Mouse (Mus musculus) MEL (cell line): ENCODE measurements around the gene Lmo2.

Experiments used
- CHD1 ChIP-seq: IDR thresholded peaks from 2 replicates; pipeline ENCODE4 v1.6.1; 2012; ENCODE audit warnings: low read depth, mild to moderate bottlenecking, inconsistent platforms, low read length, improper control_type of control experiment
- CTCF ChIP-seq, 3 experiments: IDR thresholded peaks in 2 of 3; conservative IDR thresholded peaks in 1 of 3; 2 replicates each; pipeline ENCODE4 v1.5.1; 2011 to 2012; ENCODE audit warnings: low read length in 3 of 3, low read depth in 2 of 3, mild to moderate bottlenecking in 2 of 3, improper control_type of control experiment in 1 of 3, inconsistent platforms in 1 of 3, mixed read lengths in 1 of 3, moderate library complexity in 1 of 3; ENCODE audit not compliant: control insufficient read depth in 1 of 3, insufficient read depth in 1 of 3, poor library complexity in 1 of 3, severe bottlenecking in 1 of 3
- EP300 ChIP-seq, 2 experiments: IDR thresholded peaks; 2 replicates each; pipeline ENCODE4 v1.6.1; 2011; ENCODE audit warnings: improper control_type of control experiment in 2 of 2, low read length in 2 of 2, low read depth in 1 of 2, mild to moderate bottlenecking in 1 of 2
- POLR2A ChIP-seq, 2 experiments: IDR thresholded peaks; 2 replicates each; pipeline ENCODE4 v1.6.1; 2011 to 2012; ENCODE audit warnings: low read length in 2 of 2, mild to moderate bottlenecking in 2 of 2, control low read depth in 1 of 2, improper control_type of control experiment in 1 of 2, low read depth in 1 of 2, moderate library complexity in 1 of 2; ENCODE audit not compliant: control insufficient read depth in 1 of 2, insufficient read depth in 1 of 2, poor library complexity in 1 of 2
- SMC3 ChIP-seq: IDR thresholded peaks from 2 replicates; pipeline ENCODE4 v1.6.1; 2011; ENCODE audit warnings: low read depth, low read length, improper control_type of control experiment

DNA sequence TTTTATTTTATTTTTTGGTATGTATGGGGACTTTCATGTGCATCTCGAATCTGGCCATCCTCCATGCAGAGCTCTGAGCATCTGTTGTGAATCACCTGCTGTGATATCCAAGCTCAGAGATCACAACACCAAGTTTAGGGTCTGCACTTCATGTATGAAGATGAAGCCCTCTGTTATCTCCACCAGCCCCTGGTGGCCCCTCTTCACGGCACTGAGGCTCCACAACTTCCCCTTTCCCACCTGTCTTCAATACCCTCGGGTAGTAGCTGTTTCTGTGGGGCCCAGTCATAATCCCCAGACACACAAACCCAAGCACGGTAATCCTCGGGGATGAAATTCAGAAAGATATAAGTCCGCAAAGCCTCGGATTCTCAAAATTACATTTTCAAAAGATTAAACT lies 65.3 kb downstream of the Lmo2 start:
- TF ChIP-seq CTCF (IDR thresholded peaks at IDR 0.05 in 2 of 3, conservative IDR thresholded peaks at IDR 0.05 in 1 of 3; ENCODE audit: control insufficient read depth in 1 of 3, insufficient read depth in 1 of 3, low read depth in 2 of 3, low read length in 3 of 3, poor library complexity in 1 of 3, severe bottlenecking in 1 of 3) (no peak), SMC3 (no peak), EP300 (IDR thresholded peaks at IDR 0.05; ENCODE audit: low read depth in 1 of 2, low read length in 2 of 2) (peak; percentile 43 to 49; a peak in 3 of 4 replicates), CHD1 (no peak), POLR2A (IDR thresholded peaks at IDR 0.05; ENCODE audit: control insufficient read depth in 1 of 2, insufficient read depth in 1 of 2, low read depth in 1 of 2, low read length in 2 of 2, poor library complexity in 1 of 2) (no peak)
